Mouse (Mus musculus) myocyte (in vitro differentiated cells): ENCODE results near the gene Ltbp1.

Experiments used
- CEBPB ChIP-seq: IDR thresholded peaks from 2 replicates; pipeline ENCODE4 v1.6.1; 2011; ENCODE audit warnings: mild to moderate bottlenecking, moderate library complexity; ENCODE audit not compliant: poor library complexity, insufficient read depth, severe bottlenecking
- E2F4 ChIP-seq: IDR thresholded peaks from one replicate; pipeline ENCODE4 v1.6.1; 2011; ENCODE audit warnings: mild to moderate bottlenecking, control low read depth, moderate library complexity; ENCODE audit not compliant: insufficient read depth
- MAX ChIP-seq: IDR thresholded peaks from one replicate; pipeline ENCODE4 v1.6.1; 2011; ENCODE audit warnings: low read depth, mild to moderate bottlenecking, control low read depth
- MYOD1 ChIP-seq, 3 experiments: IDR thresholded peaks; one replicate each; pipeline ENCODE4 v1.6.1; 2011; ENCODE audit warnings: control low read depth in 2 of 3, low read depth in 2 of 3, mild to moderate bottlenecking in 2 of 3, moderate library complexity in 1 of 3; ENCODE audit not compliant: insufficient read length in 2 of 3, control insufficient read depth in 1 of 3
- MYOG ChIP-seq, 3 experiments: IDR thresholded peaks; one replicate each; pipeline ENCODE4 v1.6.1; 2011; ENCODE audit warnings: control low read depth in 2 of 3, low read depth in 2 of 3, mild to moderate bottlenecking in 2 of 3; ENCODE audit not compliant: insufficient read length in 2 of 3, control insufficient read depth in 1 of 3, insufficient read depth in 1 of 3
- POLR2A ChIP-seq: IDR thresholded peaks from one replicate; pipeline ENCODE4 v1.6.1; 2011; ENCODE audit warnings: low read depth, mild to moderate bottlenecking, control low read depth, moderate library complexity; ENCODE audit not compliant: insufficient read length
- POLR2AphosphoS2 ChIP-seq: IDR thresholded peaks from one replicate; pipeline ENCODE4 v1.6.1; 2011; ENCODE audit warnings: low read depth, control low read depth; ENCODE audit not compliant: insufficient read length
- REST ChIP-seq: IDR thresholded peaks from one replicate; pipeline ENCODE4 v1.6.1; 2011; ENCODE audit warnings: mild to moderate bottlenecking, control low read depth, moderate library complexity; ENCODE audit not compliant: insufficient read depth, insufficient read length
- SRF ChIP-seq: IDR thresholded peaks from one replicate; pipeline ENCODE4 v1.6.1; 2011; ENCODE audit warnings: low read depth; ENCODE audit not compliant: control insufficient read depth, insufficient read length
- TCF12 ChIP-seq: IDR thresholded peaks from one replicate; pipeline ENCODE4 v1.6.1; 2011; ENCODE audit warnings: mild to moderate bottlenecking, control low read depth; ENCODE audit not compliant: poor library complexity, insufficient read depth, severe bottlenecking
- TCF3 ChIP-seq: IDR thresholded peaks from one replicate; pipeline ENCODE4 v1.6.1; 2011; ENCODE audit warnings: low read depth, control low read depth; ENCODE audit not compliant: insufficient read length
- USF1 ChIP-seq: IDR thresholded peaks from one replicate; pipeline ENCODE4 v1.6.1; 2011; ENCODE audit warnings: low read depth, mild to moderate bottlenecking, control low read depth, moderate library complexity

GRCm38 (mm10) chr17:74984071-74984470 is 21.3 kb upstream of the Ltbp1 start:
- no peak for TF ChIP-seq SRF
- TF ChIP-seq POLR2A, result no peak
- TF ChIP-seq CEBPB, result no peak
- TF ChIP-seq MAX, result no peak
- no peak for TF ChIP-seq E2F4
- TF ChIP-seq POLR2AphosphoS2, result no peak
- no peak for TF ChIP-seq USF1
- TF ChIP-seq MYOD1 (IDR thresholded peaks at IDR 0.05; ENCODE audit: control insufficient read depth in 1 of 3, insufficient read length in 2 of 3, low read depth in 2 of 3), result no peak
- TF ChIP-seq TCF12, result no peak
- no peak for TF ChIP-seq MYOG (IDR thresholded peaks at IDR 0.05; ENCODE audit: control insufficient read depth in 1 of 3, insufficient read depth in 1 of 3, insufficient read length in 2 of 3, low read depth in 2 of 3)
- no peak for TF ChIP-seq REST
- TF ChIP-seq TCF3, result no peak
